Mouse (Mus musculus) erythroid progenitor cell, adult 5-6 weeks (primary cell): ENCODE data around the gene Tipin. TPM values are rescaled to one million over a fixed set of nuclear protein-coding genes. Genes with fewer than 3 reads are reported as not detected.

Experiments used
- ATAC-seq: replicated peaks from 2 replicates; pipeline ENCODE4 v1.8.0; 2016; ENCODE audit warnings: moderate number of reproducible peaks, mild to moderate bottlenecking, moderate TSS enrichment, inconsistent platforms; ENCODE audit not compliant: poor library complexity, low FRiP score, severe bottlenecking
- total RNA-seq, 2 experiments: library from RNA; stranded (forward) in 1 of 2; stranded (reverse) in 1 of 2; fragments of 150-400 nt in 1 of 2; fragments of 186-747, 209-891 nt in 1 of 2; gene quantifications; 2 replicates each; pipeline versions ENCODE4 v1.2.3 to v1.2.4; 2015 to 2017; ENCODE audit warnings: low replicate concordance in 2 of 2

The Tipin gene
- total RNA-seq (2015; ENCODE audit: low replicate concordance) (185 and 187 TPM in 2 replicates), total RNA-seq (2017; ENCODE audit: low replicate concordance) (132 and 168 TPM in 2 replicates)

DNA sequence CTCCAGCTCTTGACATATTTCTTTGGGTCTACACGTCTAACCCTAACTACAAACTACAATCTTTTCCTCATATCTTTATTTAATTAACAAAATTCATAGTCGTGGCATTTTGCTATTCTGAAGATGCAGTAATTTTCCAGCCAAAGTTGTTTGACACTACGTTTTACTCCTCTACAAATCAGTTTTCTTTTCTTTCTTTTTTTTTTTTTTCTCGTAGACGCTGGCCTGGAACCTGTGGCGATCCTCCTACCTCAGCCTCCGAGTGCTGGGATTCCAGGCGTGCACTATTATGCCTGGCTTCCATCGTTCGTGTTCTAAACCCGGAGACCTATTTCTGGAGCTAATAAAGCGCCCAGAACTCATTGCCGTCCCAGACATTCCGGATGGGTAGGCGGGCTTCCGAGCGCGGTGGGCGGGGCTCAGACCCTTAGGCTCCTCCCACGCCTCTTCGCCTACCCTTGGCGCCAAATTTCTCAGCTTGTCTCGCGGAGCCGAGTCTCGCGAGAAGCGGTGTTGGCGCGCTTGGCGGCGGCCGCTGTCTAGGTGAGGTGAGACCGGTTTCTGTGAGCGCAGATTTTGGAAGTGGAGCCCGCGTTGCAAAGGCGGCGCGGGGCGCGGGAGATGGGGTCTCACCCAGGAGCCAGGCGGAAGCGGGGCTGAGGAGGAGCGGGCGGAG is at the start of gene Tipin:
Gene Tipin, plus strand, starts transcription at position 477 of the 676 bp plus-strand sequence.
- peak; percentile 97 for ATAC-seq

DNA sequence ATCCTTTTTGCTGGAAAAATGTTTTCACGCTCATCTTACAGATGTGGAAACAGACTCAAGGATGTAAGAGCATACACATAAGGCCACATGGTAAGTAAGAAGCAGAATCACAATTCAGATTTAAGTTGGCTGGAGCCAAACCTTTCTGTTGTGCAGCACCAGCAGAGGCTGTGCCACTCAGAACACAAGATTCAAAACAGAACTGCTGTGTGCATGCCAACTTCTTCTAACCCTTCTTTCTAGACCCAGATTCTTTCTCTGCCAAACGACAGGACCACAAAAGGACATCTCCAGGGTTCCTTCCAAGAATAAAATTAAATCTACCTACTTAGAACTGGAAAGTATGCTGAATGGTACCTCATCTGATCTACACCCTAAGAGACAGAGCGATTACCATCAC is 49.7 kb upstream of the Tipin start:
- no peak for ATAC-seq

GRCm38 (mm10) chr9:64232257-64232957 is 49.0 kb upstream of the Tipin start:
- no peak for ATAC-seq

DNA sequence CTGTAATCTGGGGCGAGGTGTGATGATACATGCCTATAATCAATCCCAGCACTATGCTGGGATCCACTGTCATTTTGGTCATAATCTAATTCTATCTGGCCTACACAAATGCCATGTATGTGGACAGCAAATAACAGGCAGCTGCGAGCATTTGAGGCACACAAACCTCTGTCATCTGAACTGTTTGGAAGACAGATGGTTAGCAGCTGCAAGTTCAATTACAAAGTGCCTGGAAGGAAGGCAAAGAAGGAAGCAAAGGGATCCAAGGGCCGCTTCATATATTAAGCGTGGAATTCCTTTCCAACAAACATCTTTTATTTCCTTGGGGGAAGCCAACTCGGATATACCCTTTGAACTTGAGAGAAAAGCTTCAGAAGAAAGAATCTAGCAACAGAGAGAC is 47.7 kb upstream of the Tipin start:
- no peak for ATAC-seq

- no peak for ATAC-seq
These were observed 46.5 kb upstream of the Tipin start, which contains the start of gene Uchl4 for GRCm38 (mm10) chr9:64234768-64235435. Gene Uchl4 (plus strand): TSS chr9:64235201.

- ATAC-seq, result no peak
These were observed 45.3 kb upstream of the Tipin start for GRCm38 (mm10) chr9:64236056-64236455.

DNA sequence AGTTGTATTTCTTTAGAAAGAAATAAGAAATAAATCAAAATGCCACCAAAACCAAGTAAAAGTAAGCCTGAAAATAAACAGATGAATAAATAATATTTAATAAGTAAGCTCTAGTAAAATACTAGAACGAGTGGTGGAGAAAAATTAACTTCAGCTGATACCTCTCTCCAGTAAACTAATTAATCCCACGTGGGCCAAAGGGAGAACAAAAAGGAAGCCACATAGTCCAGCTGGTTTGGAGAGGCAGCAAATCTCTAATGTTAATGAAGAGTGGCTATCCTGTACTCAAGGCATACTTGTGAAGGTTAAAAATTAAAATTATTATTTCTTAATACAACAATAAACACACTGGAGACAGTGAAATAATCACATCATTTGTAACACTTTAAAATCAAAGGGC is 41.3 kb upstream of the Tipin start:
- ATAC-seq, result no peak

- ATAC-seq, result no peak
These were observed 40.7 kb upstream of the Tipin start for GRCm38 (mm10) chr9:64240681-64241080.

GRCm38 (mm10) chr9:64242381-64242831 is 39.0 kb upstream of the Tipin start:
- no peak for ATAC-seq

DNA sequence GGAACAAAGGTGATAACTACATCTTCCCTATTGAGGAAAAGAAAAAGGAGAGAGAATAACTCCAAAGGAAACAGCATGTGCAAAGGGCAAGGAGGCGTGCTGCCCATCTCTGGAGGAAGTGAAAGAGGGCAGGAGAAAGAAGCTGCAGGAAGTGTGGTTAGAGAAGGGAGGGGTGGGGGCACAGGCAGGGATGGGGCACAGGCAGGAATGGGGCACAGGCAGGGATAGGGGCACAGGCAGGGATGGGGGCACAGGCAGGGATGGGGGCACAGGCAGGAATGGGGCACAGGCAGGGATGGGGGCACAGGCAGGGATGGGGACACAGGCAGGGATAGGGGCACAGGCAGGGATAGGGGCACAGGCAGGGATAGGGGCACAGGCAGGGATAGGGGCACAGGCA is 32.0 kb upstream of the Tipin start:
- no peak for ATAC-seq

DNA sequence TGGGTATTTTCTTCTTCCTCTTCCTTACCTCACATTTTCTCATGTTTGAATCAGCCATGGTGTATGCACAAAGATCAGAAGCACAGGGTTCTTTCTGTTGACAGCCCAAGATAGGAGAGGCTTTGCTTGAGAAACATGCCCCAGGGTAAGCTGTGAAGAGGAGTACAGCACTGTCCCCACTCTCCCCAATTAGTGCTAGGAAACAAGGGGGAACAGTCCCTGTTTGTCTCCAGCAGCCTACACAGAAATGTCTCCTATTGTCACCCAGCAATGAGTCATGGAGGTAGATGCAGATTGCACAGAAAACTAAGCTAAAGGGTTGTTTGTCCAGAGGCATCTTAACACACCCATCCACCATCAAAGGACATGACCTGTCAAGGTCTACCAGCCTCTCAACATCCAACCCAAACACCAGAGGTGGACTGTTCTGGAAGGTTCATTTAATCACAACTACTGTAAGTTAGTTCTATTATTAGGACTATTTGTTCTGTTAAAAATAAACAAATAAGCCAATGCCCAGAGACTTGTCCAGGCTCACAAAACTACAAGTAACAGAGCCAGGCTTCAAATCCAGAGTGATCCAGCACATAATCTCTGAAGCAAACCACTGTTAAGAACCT is 31.2 kb upstream of the Tipin start:
- ATAC-seq, result no peak

DNA sequence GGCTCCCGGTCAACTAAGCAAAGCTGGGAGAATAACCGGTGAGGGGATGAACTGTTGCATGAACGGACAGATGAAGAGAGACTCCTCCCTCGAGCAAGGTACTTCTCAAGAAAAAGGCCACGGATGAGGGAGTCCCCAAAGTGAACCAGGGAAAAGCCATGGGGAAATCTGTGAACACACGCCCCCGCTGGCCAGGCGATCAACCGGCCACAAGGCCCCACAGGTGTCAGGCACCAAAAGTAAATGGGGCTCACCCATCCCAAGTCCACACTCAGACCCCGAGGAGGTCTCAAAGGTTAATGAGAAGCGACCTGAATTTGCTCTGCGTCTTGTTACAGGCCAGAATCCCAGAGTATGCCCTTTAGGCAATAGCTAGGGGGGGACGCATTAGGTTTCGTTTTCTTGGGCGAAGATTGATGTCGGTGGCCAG is 28.8 kb upstream of the Tipin start:
- ATAC-seq, result peak; percentile 16; the same call in 1 of the 2 replicates

- peak; percentile 97 for ATAC-seq
These were observed 28.1 kb upstream of the Tipin start, which contains the start of gene Map2k1 for GRCm38 (mm10) chr9:64253021-64253904. Gene Map2k1 (minus strand): TSS chr9:64253631.

GRCm38 (mm10) chr9:64255422-64255821 is 26.0 kb upstream of the Tipin start:
- ATAC-seq, result no peak

GRCm38 (mm10) chr9:64256204-64256603 is 25.2 kb upstream of the Tipin start:
- no peak for ATAC-seq

- ATAC-seq, result no peak
These were observed 21.5 kb upstream of the Tipin start for GRCm38 (mm10) chr9:64259906-64260305.

DNA sequence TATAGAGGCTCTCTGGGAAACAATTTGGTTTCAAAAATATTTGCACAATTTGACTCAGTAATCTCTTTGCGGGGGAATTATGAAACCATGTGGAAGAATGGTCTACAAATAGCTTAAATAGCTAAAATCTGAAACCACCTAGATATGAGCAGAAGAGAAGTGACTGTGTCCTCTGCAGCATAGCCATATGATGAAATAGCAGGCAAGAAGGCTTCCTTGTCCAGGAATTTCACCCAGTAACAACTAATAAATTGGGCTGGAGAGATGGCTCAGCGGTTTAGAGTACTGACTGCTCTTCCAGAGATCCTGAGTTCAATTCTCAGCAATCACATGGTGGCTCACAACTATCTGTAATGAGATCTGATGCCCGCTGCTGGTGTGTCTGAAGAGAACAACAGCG is 20.4 kb upstream of the Tipin start:
- no peak for ATAC-seq

DNA sequence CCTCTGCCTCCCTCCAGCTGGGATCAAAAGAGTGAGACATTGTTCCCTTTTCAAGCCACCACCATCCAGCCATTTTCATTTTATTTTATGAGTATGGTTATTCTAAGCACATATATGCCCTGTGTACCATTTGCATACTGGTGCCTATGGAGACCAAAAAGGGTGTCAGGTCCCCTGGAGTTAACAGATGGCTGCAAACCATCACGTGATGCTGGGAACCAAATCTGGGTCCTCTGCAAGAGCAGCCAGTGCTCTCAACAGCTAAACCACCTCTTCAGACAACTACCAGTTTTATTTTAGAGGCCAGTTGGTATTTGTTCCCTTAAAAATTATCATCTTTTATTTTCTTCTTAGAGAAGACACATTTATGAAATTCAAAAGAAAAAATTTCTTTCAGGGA is 16.6 kb upstream of the Tipin start:
- no peak for ATAC-seq

DNA sequence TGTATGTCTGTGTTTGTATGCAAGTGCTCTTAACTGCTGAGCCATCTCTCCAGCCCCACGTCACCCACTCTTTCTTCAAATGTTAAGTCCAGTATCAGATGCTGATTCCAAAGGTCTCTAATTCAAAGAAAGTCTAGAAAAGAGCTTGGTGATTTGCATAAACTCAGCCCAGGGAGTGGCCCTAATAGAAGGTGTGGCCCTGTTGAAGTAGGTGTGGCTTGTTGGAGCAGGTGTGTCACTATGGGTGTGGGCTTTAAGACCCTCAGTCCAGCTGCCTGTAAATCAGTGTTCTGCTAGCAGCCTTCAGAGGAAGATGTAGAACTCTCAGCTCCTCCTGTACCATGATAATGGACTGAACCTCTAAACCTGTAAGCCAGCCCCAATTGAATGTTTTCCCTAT is 14.2 kb upstream of the Tipin start:
- ATAC-seq, result no peak
